Mouse (Mus musculus): ENCODE results near the gene Hist1h4f. TPM values are rescaled to one million over a fixed set of nuclear protein-coding genes. Genes with fewer than 3 reads are reported as not detected.
"Not testable (repeated sequence)": the region's sequence is repeated elsewhere in the genome, so short reads cannot be mapped to it uniquely, and the experiment has no call there.

Hist1h4f gene
- total and polyA plus RNA-seq, 3 experiments = 14.4 to 3,786 TPM; not detected in 1

- H3K27ac ChIP-seq (ENCODE audit: control insufficient read depth, low read depth, low read length); H3K27me3 ChIP-seq (ENCODE audit: control insufficient read depth in 1 of 2, insufficient read depth in 2 of 2, low read length in 2 of 2); H3K4me3 ChIP-seq (ENCODE audit: control insufficient read depth in 1 of 2, insufficient read depth in 1 of 2, low read depth in 2 of 2, low read length in 2 of 2); H3K9me3 ChIP-seq (replicated peaks; ENCODE audit: insufficient read depth, low read length); H3K9ac ChIP-seq (ENCODE audit: control insufficient read depth, low read depth, low read length, poor library complexity, severe bottlenecking); H3K79me2 ChIP-seq (ENCODE audit: control insufficient read depth, insufficient read depth, low read length, poor library complexity); DNase-seq (ENCODE audit: low read depth, low spot score): not testable (repeated sequence)
- Histone ChIP-seq H3K36me3 (ENCODE audit: control insufficient read depth in 1 of 2, insufficient read depth in 2 of 2, low read length in 2 of 2) (peaks cover 0 to 34% of the 10 kb centered on the region in 2 experiments; a peak in 2 of 4 replicates), H3K4me1 (ENCODE audit: control insufficient read depth in 1 of 2, insufficient read depth in 2 of 2, low read length in 2 of 2) (peaks cover 15 to 32% of the 10 kb centered on the region in 2 experiments)
Measured at GRCm38 (mm10) chr13:23591886-23592285, 40.4 kb upstream of the Hist1h4f start.

- peaks cover 13 to 31% of the 10 kb centered on the region in 2 experiments for H3K4me1 ChIP-seq (ENCODE audit: control insufficient read depth in 1 of 2, insufficient read depth in 2 of 2, low read length in 2 of 2)
- no peak overlapping the region for H3K27ac ChIP-seq (ENCODE audit: control insufficient read depth, low read depth, low read length)
- no peaks in the 10 kb centered on the region for H3K27me3 ChIP-seq (ENCODE audit: control insufficient read depth in 1 of 2, insufficient read depth in 2 of 2, low read length in 2 of 2)
- H3K9me3 ChIP-seq (replicated peaks; ENCODE audit: insufficient read depth, low read length) = no peaks in the 10 kb centered on the region
- no peak overlapping the region for H3K4me3 ChIP-seq (ENCODE audit: control insufficient read depth in 1 of 2, insufficient read depth in 1 of 2, low read depth in 2 of 2, low read length in 2 of 2)
- DNase-seq (ENCODE audit: low read depth, low spot score) = no peak
- H3K9ac ChIP-seq (ENCODE audit: control insufficient read depth, low read depth, low read length, poor library complexity, severe bottlenecking) = no peak overlapping the region
- no peak for TF ChIP-seq TBP (IDR thresholded peaks at IDR 0.05; ENCODE audit: low read depth, low read length)
- TF ChIP-seq BHLHE40 (IDR thresholded peaks at IDR 0.05; ENCODE audit: borderline replicate concordance, low read depth, low read length) = no peak
- TF ChIP-seq USF1 (IDR thresholded peaks at IDR 0.05; ENCODE audit: low read depth, low read length) = no peak
- TF ChIP-seq MAX (IDR thresholded peaks at IDR 0.05; ENCODE audit: low read length) = no peak
- TF ChIP-seq GATA1 (IDR thresholded peaks at IDR 0.05; ENCODE audit: low read depth, low read length) = no peak
- no peak for TF ChIP-seq NRF1 (IDR thresholded peaks at IDR 0.05; ENCODE audit: insufficient read depth, low read depth, low read length, poor library complexity, severe bottlenecking)
- no peak for TF ChIP-seq MYC (IDR thresholded peaks at IDR 0.05; ENCODE audit: low read depth, low read length)
- TF ChIP-seq JUND (IDR thresholded peaks at IDR 0.05; ENCODE audit: low read depth, low read length) = no peak
- TF ChIP-seq TAL1 (IDR thresholded peaks at IDR 0.05; ENCODE audit: low read length) = no peak
- no peaks in the 10 kb centered on the region; the same call in 1 of the 2 replicates for H3K79me2 ChIP-seq (ENCODE audit: control insufficient read depth, insufficient read depth, low read length, poor library complexity)
- peaks cover 0 to 33% of the 10 kb centered on the region in 2 experiments; a peak in 2 of 4 replicates for H3K36me3 ChIP-seq (ENCODE audit: control insufficient read depth in 1 of 2, insufficient read depth in 2 of 2, low read length in 2 of 2)
Measured at GRCm38 (mm10) chr13:23591206-23591605, 39.8 kb upstream of the Hist1h4f start.

- Histone ChIP-seq H3K79me2 (ENCODE audit: control insufficient read depth, insufficient read depth, low read length, poor library complexity) (no peaks in the 10 kb centered on the region; the same call in 1 of the 2 replicates), H3K4me1 (ENCODE audit: control insufficient read depth in 1 of 2, insufficient read depth in 2 of 2, low read length in 2 of 2) (peaks cover 0 to 8% of the 10 kb centered on the region in 2 experiments; a peak in 2 of 4 replicates), H3K36me3 (ENCODE audit: control insufficient read depth in 1 of 2, insufficient read depth in 2 of 2, low read length in 2 of 2) (peaks cover 0 to 27% of the 10 kb centered on the region in 2 experiments; a peak in 2 of 4 replicates), H3K9ac (ENCODE audit: control insufficient read depth, low read depth, low read length, poor library complexity, severe bottlenecking) (peak overlapping the region; percentile 79), H3K27me3 (ENCODE audit: control insufficient read depth in 1 of 2, insufficient read depth in 2 of 2, low read length in 2 of 2) (no peaks in the 10 kb centered on the region), H3K27ac (ENCODE audit: control insufficient read depth, low read depth, low read length) (peak overlapping the region; percentile 99), H3K9me3 (replicated peaks; ENCODE audit: insufficient read depth, low read length) (no peaks in the 10 kb centered on the region), H3K4me3 (ENCODE audit: control insufficient read depth in 1 of 2, insufficient read depth in 1 of 2, low read depth in 2 of 2, low read length in 2 of 2) (peak overlapping the region; percentile 44 to 62)
- peak; percentile 70 for DNase-seq (ENCODE audit: low read depth, low spot score)
- no peak for TF ChIP-seq CHD2 (IDR thresholded peaks at IDR 0.05; ENCODE audit: low read length)
- TF ChIP-seq BHLHE40 (IDR thresholded peaks at IDR 0.05; ENCODE audit: borderline replicate concordance, low read depth, low read length) = no peak
- TF ChIP-seq GATA1 (IDR thresholded peaks at IDR 0.05; ENCODE audit: low read depth, low read length) = no peak
- no peak for TF ChIP-seq ZNF384 (IDR thresholded peaks at IDR 0.05; ENCODE audit: low read depth, low read length)
- no peak for TF ChIP-seq POLR2AphosphoS2 (IDR thresholded peaks at IDR 0.05; ENCODE audit: low read length)
- TF ChIP-seq MAFK (IDR thresholded peaks at IDR 0.05; ENCODE audit: borderline replicate concordance, low read depth, low read length) = no peak
- no peak for TF ChIP-seq TAL1 (IDR thresholded peaks at IDR 0.05; ENCODE audit: low read length)
- no peak for TF ChIP-seq ZKSCAN1 (IDR thresholded peaks at IDR 0.05; ENCODE audit: low read depth, low read length)
Measured at GRCm38 (mm10) chr13:23586940-23587225, 35.4 kb upstream of the Hist1h4f start.

All from MEL (cell line).